Mouse (Mus musculus): ENCODE results near the gene Mrpl34. TPM values are rescaled to one million over a fixed set of nuclear protein-coding genes. Genes with fewer than 3 reads are reported as not detected.
A peak's percentile ranks its signal among the peaks of the same experiment; 100 is the strongest.
"Not testable (repeated sequence)": the region's sequence is repeated elsewhere in the genome, so short reads cannot be mapped to it uniquely, and the experiment has no call there.

Gene Mrpl34
- polyA plus RNA-seq (2015; fragmentation: Nextera tagmentation; extraction: Ambion mirVana), result 242 and 245 TPM in 2 replicates

GRCm38 (mm10) chr8:71464513-71465500 lies at the start of gene Mrpl34:
Mrpl34 (plus strand) TSS chr8:71464959.
- Histone ChIP-seq H3K9ac (ENCODE audit: low read depth, low read length) (peak within 1 kb of the TSS; percentile 76), H3K4me3 (replicated peaks; ENCODE audit: low read depth, low read length) (peak within 1 kb of the TSS; percentile 81), H3K4me2 (ENCODE audit: low read length) (peak within 1 kb of the TSS; percentile 98), H3K36me3 (ENCODE audit: insufficient read depth, low read length) (peaks cover 10% of the 10 kb centered on the region; the same call in 1 of the 2 replicates), H3K9me3 (replicated peaks; ENCODE audit: low read length) (no peaks in the 10 kb centered on the region), H3K27ac (peak within 1 kb of the TSS; percentile 78), H3K27me3 (ENCODE audit: insufficient read depth, low read length) (no peaks in the 10 kb centered on the region), H3K4me1 (replicated peaks; ENCODE audit: insufficient read depth, low read length) (0 out of 2 replicates have a peak, but pooled peaks cover 23% of the 10 kb centered on the region)
- DNase-seq (ENCODE audit: low spot score) (peak; percentile 99), ATAC-seq (replicated peaks; ENCODE audit: low FRiP score, low read depth) (peak; percentile 84)
- under 1% methylated on average over 59 of the region's 59 CpGs for WGBS
- peak; percentile 98 for TF ChIP-seq CTCF (IDR thresholded peaks at IDR 0.05; ENCODE audit: low read depth)

- Histone ChIP-seq H3K4me3 (replicated peaks; ENCODE audit: low read depth, low read length) (no peak overlapping the region), H3K27me3 (ENCODE audit: insufficient read depth, low read length) (no peaks in the 10 kb centered on the region), H3K27ac (no peak overlapping the region), H3K9ac (ENCODE audit: low read depth, low read length) (no peak overlapping the region), H3K4me1 (replicated peaks; ENCODE audit: insufficient read depth, low read length) (no peaks in the 10 kb centered on the region), H3K36me3 (ENCODE audit: insufficient read depth, low read length) (no peaks in the 10 kb centered on the region), H3K4me2 (ENCODE audit: low read length) (no peak overlapping the region), H3K9me3 (replicated peaks; ENCODE audit: low read length) (no peaks in the 10 kb centered on the region)
- DNase-seq (ENCODE audit: low spot score), result no peak
- ATAC-seq (replicated peaks; ENCODE audit: low FRiP score, low read depth), result no peak
- no peak for TF ChIP-seq CTCF (IDR thresholded peaks at IDR 0.05; ENCODE audit: low read depth)
Measured at GRCm38 (mm10) chr8:71422121-71422520, 42.6 kb upstream of the Mrpl34 start.

- H3K36me3 ChIP-seq (ENCODE audit: insufficient read depth, low read length); ATAC-seq (replicated peaks; ENCODE audit: low FRiP score, low read depth); H3K27ac ChIP-seq; DNase-seq (ENCODE audit: low spot score); H3K9ac ChIP-seq (ENCODE audit: low read depth, low read length); H3K4me2 ChIP-seq (ENCODE audit: low read length); H3K27me3 ChIP-seq (ENCODE audit: insufficient read depth, low read length); H3K4me3 ChIP-seq (replicated peaks; ENCODE audit: low read depth, low read length); H3K9me3 ChIP-seq (replicated peaks; ENCODE audit: low read length); H3K4me1 ChIP-seq (replicated peaks; ENCODE audit: insufficient read depth, low read length): not testable (repeated sequence)
- 73% methylated on average over 1 of the region's 1 CpGs for WGBS
Measured at GRCm38 (mm10) chr8:71432935-71433334, 31.8 kb upstream of the Mrpl34 start.

GRCm38 (mm10) chr8:71437041-71437440 lies 27.7 kb upstream of the Mrpl34 start:
- no peak for TF ChIP-seq CTCF (IDR thresholded peaks at IDR 0.05; ENCODE audit: low read depth)
- 59% methylated on average over 3 of the region's 3 CpGs for WGBS
- Histone ChIP-seq H3K36me3 (ENCODE audit: insufficient read depth, low read length) (no peaks in the 10 kb centered on the region), H3K27ac (no peak overlapping the region), H3K9ac (ENCODE audit: low read depth, low read length) (no peak overlapping the region), H3K9me3 (replicated peaks; ENCODE audit: low read length) (0 out of 2 replicates have a peak, but pooled peaks cover 4% of the 10 kb centered on the region), H3K4me2 (ENCODE audit: low read length) (no peak overlapping the region), H3K27me3 (ENCODE audit: insufficient read depth, low read length) (no peaks in the 10 kb centered on the region), H3K4me3 (replicated peaks; ENCODE audit: low read depth, low read length) (no peak overlapping the region), H3K4me1 (replicated peaks; ENCODE audit: insufficient read depth, low read length) (no peaks in the 10 kb centered on the region)
- ATAC-seq (replicated peaks; ENCODE audit: low FRiP score, low read depth) (no peak), DNase-seq (ENCODE audit: low spot score) (no peak)

GRCm38 (mm10) chr8:71441404-71441803 lies 23.4 kb upstream of the Mrpl34 start:
- Histone ChIP-seq H3K4me1 (replicated peaks; ENCODE audit: insufficient read depth, low read length) (no peaks in the 10 kb centered on the region), H3K36me3 (ENCODE audit: insufficient read depth, low read length) (no peaks in the 10 kb centered on the region), H3K4me2 (ENCODE audit: low read length) (no peak overlapping the region), H3K4me3 (replicated peaks; ENCODE audit: low read depth, low read length) (no peak overlapping the region), H3K27me3 (ENCODE audit: insufficient read depth, low read length) (no peaks in the 10 kb centered on the region), H3K9me3 (replicated peaks; ENCODE audit: low read length) (no peaks in the 10 kb centered on the region), H3K9ac (ENCODE audit: low read depth, low read length) (no peak overlapping the region), H3K27ac (no peak overlapping the region)
- peak; percentile 92 for TF ChIP-seq CTCF (IDR thresholded peaks at IDR 0.05; ENCODE audit: low read depth)
- no peak for ATAC-seq (replicated peaks; ENCODE audit: low FRiP score, low read depth)
- 1% methylated on average over 7 of the region's 7 CpGs for WGBS
- DNase-seq (ENCODE audit: low spot score), result peak; percentile 94

GRCm38 (mm10) chr8:71445096-71445495 lies 19.7 kb upstream of the Mrpl34 start:
- WGBS, result 76% methylated on average over 7 of the region's 7 CpGs
- DNase-seq (ENCODE audit: low spot score) (no peak), ATAC-seq (replicated peaks; ENCODE audit: low FRiP score, low read depth) (no peak)
- Histone ChIP-seq H3K27me3 (ENCODE audit: insufficient read depth, low read length) (no peaks in the 10 kb centered on the region), H3K4me2 (ENCODE audit: low read length) (no peak overlapping the region), H3K36me3 (ENCODE audit: insufficient read depth, low read length) (no peaks in the 10 kb centered on the region), H3K9ac (ENCODE audit: low read depth, low read length) (no peak overlapping the region), H3K4me1 (replicated peaks; ENCODE audit: insufficient read depth, low read length) (no peaks in the 10 kb centered on the region), H3K27ac (no peak overlapping the region), H3K9me3 (replicated peaks; ENCODE audit: low read length) (no peaks in the 10 kb centered on the region), H3K4me3 (replicated peaks; ENCODE audit: low read depth, low read length) (no peak overlapping the region)
- TF ChIP-seq CTCF (IDR thresholded peaks at IDR 0.05; ENCODE audit: low read depth), result no peak

Measured in kidney, postnatal 0 days (tissue).